Mouse (Mus musculus): ENCODE results near the gene Gale.
A peak's percentile ranks its signal among the peaks of the same experiment; 100 is the strongest.
"Not testable (repeated sequence)": the region's sequence is repeated elsewhere in the genome, so short reads cannot be mapped to it uniquely, and the experiment has no call there.

The Gale gene

GRCm38 (mm10) chr4:135971805-135972555 lies 8.5 kb downstream of the Gale start:
- no peak for DNase-seq

GRCm38 (mm10) chr4:135972556-135972906 lies 9.0 kb downstream of the Gale start, which contains the start of gene Lypla2:
Gene Lypla2 (minus strand): TSS chr4:135972626.
- peak; percentile 66 to 76 for DNase-seq

- no peak for DNase-seq
Observed at GRCm38 (mm10) chr4:135972911-135973811, 9.6 kb downstream of the Gale start.

- DNase-seq, result no peak
Observed at GRCm38 (mm10) chr4:135976146-135976545, 12.6 kb downstream of the Gale start.

GRCm38 (mm10) chr4:135980223-135980622 lies 16.7 kb downstream of the Gale start:
- not testable (repeated sequence) for DNase-seq

- DNase-seq, result no peak
Observed at GRCm38 (mm10) chr4:135981524-135982063, 18.1 kb downstream of the Gale start.

- DNase-seq, result no peak
Observed at GRCm38 (mm10) chr4:135984556-135984955, 21.0 kb downstream of the Gale start.

- DNase-seq, result no peak
Observed at GRCm38 (mm10) chr4:135985193-135985592, 21.7 kb downstream of the Gale start.

- DNase-seq, result no peak
Observed at GRCm38 (mm10) chr4:135985769-135986168, 22.2 kb downstream of the Gale start.

GRCm38 (mm10) chr4:135986301-135986942 lies 22.9 kb downstream of the Gale start:
- DNase-seq, result no peak

- DNase-seq, result peak; percentile 88
Observed at GRCm38 (mm10) chr4:135986943-135987710, 23.6 kb downstream of the Gale start, which contains the start of gene Pithd1. Gene Pithd1 (minus strand): TSS chr4:135987264.

- DNase-seq, result no peak
Observed at GRCm38 (mm10) chr4:135987714-135988113, 24.2 kb downstream of the Gale start.

GRCm38 (mm10) chr4:135993941-135994340 lies 30.4 kb downstream of the Gale start:
- no peak for DNase-seq

GRCm38 (mm10) chr4:135995118-135995517 lies 31.6 kb downstream of the Gale start:
- no peak for DNase-seq

GRCm38 (mm10) chr4:136004107-136004675 lies 40.7 kb downstream of the Gale start:
- DNase-seq, result no peak

- no peak for DNase-seq
Observed at GRCm38 (mm10) chr4:136004921-136005320, 41.4 kb downstream of the Gale start.

- DNase-seq, result no peak
Observed at GRCm38 (mm10) chr4:136006821-136007220, 43.3 kb downstream of the Gale start.

GRCm38 (mm10) chr4:136008782-136009447 lies 45.4 kb downstream of the Gale start:
- DNase-seq, result no peak

GRCm38 (mm10) chr4:136010586-136010985 lies 47.1 kb downstream of the Gale start:
- no peak for DNase-seq

GRCm38 (mm10) chr4:136016059-136016602 lies 52.6 kb downstream of the Gale start:
- DNase-seq, result no peak

Measured in thymus, adult 18-20 months (tissue).